Mouse (Mus musculus) liver, postnatal 0 days (tissue): ENCODE results near the gene Gm13103.

ENCODE experiments used
- CTCF ChIP-seq: sonication (generic); IDR thresholded peaks from 2 replicates; pipeline ENCODE4 v1.5.1; 2016; ENCODE audit warnings: antibody characterized with exemption, low read depth
- EP300 ChIP-seq: IDR thresholded peaks from 2 replicates; pipeline ENCODE4 v1.6.1; 2016; ENCODE audit warnings: antibody characterized with exemption, low read depth, mild to moderate bottlenecking

GRCm38 (mm10) chr4:143815993-143816392 is 30.3 kb upstream of the Gm13103 start, which contains the start of gene Gm13084:
- no peak for TF ChIP-seq CTCF
- TF ChIP-seq EP300 = no peak
